Mouse (Mus musculus) hindbrain, postnatal 0 days (tissue): ENCODE data around the gene Spats1. TPM values are rescaled to one million over a fixed set of nuclear protein-coding genes. Genes with fewer than 3 reads are reported as not detected.

ENCODE experiments used
- ATAC-seq: fragments of 200-750 bp; cut with Nextera tagmentation; 2 replicates; pipeline ENCODE4 v1.8.0; 2017; ENCODE audit warnings: mild to moderate bottlenecking, moderate TSS enrichment, moderate library complexity
- DNase-seq: peaks from one replicate; pipeline ENCODE4 v3.0.0-alpha.2; 2015; ENCODE audit warnings: low spot score
- H3K27ac ChIP-seq: fragments of 300-500 bp; sonication (generic); 2 replicates; pipeline ENCODE4 v1.5.1; 2014; ENCODE audit warnings: mild to moderate bottlenecking
- H3K27me3 ChIP-seq: fragments of 300-500 bp; sonication (generic); 2 replicates; pipeline ENCODE4 v1.6.1; 2014; ENCODE audit warnings: low read length, mixed read lengths; ENCODE audit not compliant: insufficient read depth
- H3K36me3 ChIP-seq: fragments of 300-500 bp; sonication (generic); 2 replicates; pipeline ENCODE4 v1.6.1; 2014; ENCODE audit warnings: low read length, mixed read lengths; ENCODE audit not compliant: insufficient read depth
- H3K4me1 ChIP-seq: fragments of 300-500 bp; sonication (generic); 2 replicates; pipeline ENCODE4 v1.6.1; 2014; ENCODE audit warnings: antibody characterized with exemption, low read length, mixed read lengths; ENCODE audit not compliant: insufficient read depth
- H3K4me2 ChIP-seq: fragments of 300-500 bp; sonication (generic); 2 replicates; pipeline ENCODE4 v1.6.1; 2014; ENCODE audit warnings: low read depth, mild to moderate bottlenecking, low read length, moderate library complexity, mixed read lengths
- H3K4me3 ChIP-seq: fragments of 300-500 bp; sonication (generic); 2 replicates; pipeline ENCODE4 v1.5.1; 2014; ENCODE audit warnings: low read length
- H3K9ac ChIP-seq: fragments of 300-500 bp; sonication (generic); replicated peaks from 2 replicates; pipeline ENCODE4 v1.6.1; 2014; ENCODE audit warnings: mild to moderate bottlenecking, low read length, moderate library complexity, mixed read lengths
- H3K9me3 ChIP-seq: fragments of 300-500 bp; sonication (generic); 2 replicates; pipeline ENCODE4 v1.6.1; 2016; ENCODE audit warnings: low read length, mixed read lengths
- CTCF ChIP-seq: IDR thresholded peaks from 2 replicates; pipeline ENCODE4 v1.5.1; 2016; ENCODE audit warnings: antibody characterized with exemption, control low read depth, low read depth
- WGBS: fragments of 180-500 bp; shearing (Covaris S2); extraction: QIAGEN DNeasy Blood & Tissue Kit; methylation state at CpG from one replicate; pipeline ENCODE4 v1.1.7; 2014; 5-methylcytosine and 5-hydroxymethylcytosine counted together
- polyA plus RNA-seq: library from polyadenylated mRNA; unstranded; fragments of >200 nt; fragmentation: Nextera tagmentation; extraction: Ambion mirVana; gene quantifications from 2 replicates; pipeline ENCODE4 v1.2.1, GENCODE M21; 2015
- total RNA-seq: library from RNA; depleted of rRNA; stranded (reverse); fragments of >200 nt; gene quantifications from 2 replicates; pipeline ENCODE4 v1.2.3, GENCODE M21; 2014

Gene Spats1
- total and polyA plus RNA-seq, 2 experiments from 2014 or later: 3.5 to 4.2 TPM

DNA sequence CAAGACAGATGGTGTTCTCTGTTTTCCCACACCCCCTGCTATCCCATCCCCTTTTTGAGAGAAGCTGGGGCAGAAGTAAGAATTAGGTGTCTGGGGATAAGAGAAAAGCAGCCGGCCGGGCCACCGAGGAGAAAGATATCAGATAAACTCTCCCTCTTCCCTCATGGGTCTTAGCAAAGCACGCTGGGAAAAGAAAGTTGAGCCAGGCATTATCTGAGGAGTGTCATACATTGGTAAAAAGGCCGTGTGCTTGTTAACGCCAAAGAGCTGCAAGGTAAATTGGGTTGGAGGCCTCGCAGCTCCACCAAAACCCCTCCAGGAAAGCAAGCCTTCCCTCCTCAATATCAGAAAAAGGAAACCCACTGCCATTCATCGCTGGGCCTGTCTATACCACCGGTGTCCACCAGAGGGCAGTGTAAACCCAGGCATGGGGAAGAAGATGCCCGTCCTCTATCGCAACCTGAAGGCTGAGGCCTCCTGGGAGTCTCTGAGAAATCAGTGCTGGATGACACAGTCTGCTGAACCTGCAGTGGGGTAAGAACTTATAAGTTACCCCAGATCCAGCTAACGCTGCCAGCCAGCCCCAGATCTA, 3.1 kb upstream of the Spats1 start:
- no peak overlapping the region for H3K4me2 ChIP-seq
- H3K4me1 ChIP-seq: peaks cover 6% of the 10 kb centered on the region; the same call in 1 of the 2 replicates
- no peak overlapping the region for H3K4me3 ChIP-seq
- H3K27ac ChIP-seq: no peak overlapping the region
- H3K9ac ChIP-seq: no peak overlapping the region
- H3K9me3 ChIP-seq: 0 out of 2 replicates have a peak, but pooled peaks cover 2% of the 10 kb centered on the region
- peak; percentile 90 for DNase-seq
- WGBS: 21% methylated on average over 12 of the region's 12 CpGs
- H3K27me3 ChIP-seq: no peaks in the 10 kb centered on the region
- no peak for ATAC-seq
- no peaks in the 10 kb centered on the region for H3K36me3 ChIP-seq
- TF ChIP-seq CTCF: peak; percentile 99

DNA sequence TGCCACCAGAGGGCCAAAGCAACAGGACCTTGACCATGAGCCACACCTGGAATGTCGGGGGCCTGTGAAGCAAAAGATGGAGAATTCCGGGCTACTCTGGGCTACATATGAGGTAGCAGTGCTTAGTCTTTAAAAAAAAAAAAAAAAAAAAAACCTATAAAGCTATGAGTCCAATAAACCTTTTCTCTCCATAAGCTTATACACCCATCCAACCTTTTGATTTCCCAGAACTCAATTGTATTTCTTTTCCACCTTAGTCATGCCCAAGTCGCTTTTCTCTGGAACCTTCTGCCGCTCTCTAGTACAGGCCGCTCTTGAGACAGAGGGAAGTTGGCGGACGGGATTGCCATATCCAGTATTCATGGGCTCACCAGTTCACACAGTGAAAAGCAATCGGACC, 1.1 kb downstream of the Spats1 start:
- Histone ChIP-seq H3K36me3 (no peaks in the 10 kb centered on the region), H3K9ac (peak overlapping the region; percentile 50; the same call in 1 of the 2 replicates), H3K27ac (peak overlapping the region; percentile 85), H3K9me3 (no peaks in the 10 kb centered on the region), H3K4me2 (peak overlapping the region; percentile 66), H3K27me3 (no peaks in the 10 kb centered on the region), H3K4me1 (peaks cover 6% of the 10 kb centered on the region; the same call in 1 of the 2 replicates), H3K4me3 (peak overlapping the region; percentile 37)
- ATAC-seq (peak; percentile 49), DNase-seq (no peak)
- TF ChIP-seq CTCF: 0 out of 2 replicates have a peak, but pooled peaks have one; percentile 11
- 61% methylated on average over 8 of the region's 8 CpGs for WGBS

DNA sequence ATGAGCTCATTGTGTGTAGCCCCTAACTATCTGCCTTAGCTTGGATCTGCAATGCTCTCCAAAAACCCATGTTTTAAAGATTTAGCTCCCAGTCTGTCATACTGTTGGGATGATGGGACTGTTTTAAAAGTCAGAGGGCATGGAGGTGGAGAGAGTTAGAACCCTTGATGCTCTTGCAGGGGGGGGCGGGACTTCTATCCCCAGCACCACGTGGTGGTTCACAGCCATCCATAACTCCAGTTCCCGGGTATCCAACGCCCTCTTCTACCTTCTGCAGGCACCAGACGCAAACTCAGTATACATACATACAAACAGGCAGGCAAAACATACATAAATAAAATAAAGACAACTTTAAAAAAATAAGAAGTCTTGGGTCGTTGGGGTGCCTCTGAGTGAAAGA, 1.5 kb downstream of the Spats1 start:
- TF ChIP-seq CTCF: no peak
- Histone ChIP-seq H3K36me3 (no peaks in the 10 kb centered on the region), H3K4me1 (peaks cover 6% of the 10 kb centered on the region; the same call in 1 of the 2 replicates), H3K9ac (no peak overlapping the region), H3K9me3 (no peaks in the 10 kb centered on the region), H3K27ac (no peak overlapping the region), H3K27me3 (no peaks in the 10 kb centered on the region), H3K4me3 (no peak overlapping the region), H3K4me2 (0 out of 2 replicates have a peak overlapping the region, but pooled peaks have one; percentile 66)
- 84% methylated on average over 6 of the region's 6 CpGs for WGBS
- no peak for DNase-seq
- ATAC-seq: no peak

DNA sequence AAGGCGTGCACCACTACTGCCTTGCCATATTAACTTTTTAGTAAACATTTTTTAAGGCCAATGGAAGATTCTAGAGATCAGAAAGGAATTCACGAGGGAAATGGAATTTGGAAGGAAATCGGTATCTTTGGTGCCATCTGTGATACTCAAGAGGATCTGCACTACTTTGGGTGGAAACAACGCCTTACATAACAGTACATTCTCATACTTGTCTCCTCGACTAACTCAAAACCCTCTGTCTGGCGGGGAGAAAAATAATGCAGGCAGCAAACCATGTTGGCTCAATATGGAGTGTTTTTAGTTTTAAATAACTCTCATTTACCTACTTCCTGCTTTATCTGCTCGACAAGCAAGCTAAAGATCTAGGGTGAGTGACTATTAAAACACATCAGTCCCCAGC, 4.5 kb downstream of the Spats1 start:
- no peak for TF ChIP-seq CTCF
- H3K27me3 ChIP-seq: no peaks in the 10 kb centered on the region
- no peak overlapping the region for H3K4me2 ChIP-seq
- no peak for DNase-seq
- peaks cover 6% of the 10 kb centered on the region; the same call in 1 of the 2 replicates for H3K4me1 ChIP-seq
- no peak overlapping the region for H3K9ac ChIP-seq
- no peak overlapping the region for H3K27ac ChIP-seq
- no peaks in the 10 kb centered on the region for H3K36me3 ChIP-seq
- no peak overlapping the region for H3K4me3 ChIP-seq
- 88% methylated on average over 7 of the region's 7 CpGs for WGBS
- no peak for ATAC-seq
- no peaks in the 10 kb centered on the region for H3K9me3 ChIP-seq

DNA sequence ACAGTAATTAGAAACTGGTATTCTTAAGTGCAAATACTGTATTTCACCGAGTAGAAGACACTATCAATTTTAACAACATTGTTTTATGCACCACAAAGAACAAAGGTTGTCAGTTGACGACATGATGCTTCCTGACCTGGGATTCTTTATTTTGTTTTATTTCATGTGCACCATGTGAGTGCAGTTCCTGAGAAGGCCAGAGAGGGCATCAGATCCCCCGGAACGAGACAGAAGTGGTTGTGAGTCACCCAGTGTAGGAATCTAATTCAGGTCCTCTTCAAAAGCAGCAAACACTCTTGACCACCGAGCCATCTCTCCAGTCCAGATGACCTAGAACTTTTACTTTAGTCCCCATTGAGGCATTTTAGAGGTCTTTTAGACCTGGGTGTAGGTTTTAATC, 6.9 kb downstream of the Spats1 start:
- no peak for DNase-seq
- ATAC-seq: no peak
- no peak overlapping the region for H3K9ac ChIP-seq
- no peak for TF ChIP-seq CTCF
- H3K4me3 ChIP-seq: no peak overlapping the region
- H3K4me1 ChIP-seq: no peaks in the 10 kb centered on the region
- H3K36me3 ChIP-seq: no peaks in the 10 kb centered on the region
- H3K9me3 ChIP-seq: no peaks in the 10 kb centered on the region
- no peaks in the 10 kb centered on the region for H3K27me3 ChIP-seq
- H3K4me2 ChIP-seq: no peak overlapping the region
- 86% methylated on average over 5 of the region's 5 CpGs for WGBS
- no peak overlapping the region for H3K27ac ChIP-seq

DNA sequence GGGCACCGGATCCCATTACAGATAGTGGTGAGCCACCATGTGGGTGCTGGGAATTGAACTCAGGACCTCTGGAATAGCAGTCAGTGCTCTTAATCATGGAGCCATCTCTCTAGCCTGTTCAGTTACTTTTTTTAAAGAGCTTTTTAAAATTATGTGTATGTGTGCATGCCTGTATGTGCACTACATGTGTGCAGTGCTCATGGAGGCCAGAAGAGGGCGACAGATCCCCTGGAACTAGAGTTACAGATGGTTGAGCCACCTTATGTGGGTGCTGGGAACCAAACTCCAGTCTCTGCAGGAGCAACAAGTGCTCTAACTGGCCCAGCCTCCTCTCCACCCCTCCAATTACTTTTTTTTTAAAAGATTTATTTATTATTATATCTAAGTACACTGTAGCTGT, 8.5 kb downstream of the Spats1 start:
- Histone ChIP-seq H3K27me3 (no peaks in the 10 kb centered on the region), H3K9me3 (no peaks in the 10 kb centered on the region), H3K4me2 (no peak overlapping the region), H3K4me3 (no peak overlapping the region), H3K36me3 (no peaks in the 10 kb centered on the region), H3K4me1 (no peaks in the 10 kb centered on the region), H3K27ac (no peak overlapping the region), H3K9ac (no peak overlapping the region)
- no peak for ATAC-seq
- peak; percentile 19 for TF ChIP-seq CTCF
- WGBS: 55% methylated on average over 2 of the region's 2 CpGs
- DNase-seq: no peak

DNA sequence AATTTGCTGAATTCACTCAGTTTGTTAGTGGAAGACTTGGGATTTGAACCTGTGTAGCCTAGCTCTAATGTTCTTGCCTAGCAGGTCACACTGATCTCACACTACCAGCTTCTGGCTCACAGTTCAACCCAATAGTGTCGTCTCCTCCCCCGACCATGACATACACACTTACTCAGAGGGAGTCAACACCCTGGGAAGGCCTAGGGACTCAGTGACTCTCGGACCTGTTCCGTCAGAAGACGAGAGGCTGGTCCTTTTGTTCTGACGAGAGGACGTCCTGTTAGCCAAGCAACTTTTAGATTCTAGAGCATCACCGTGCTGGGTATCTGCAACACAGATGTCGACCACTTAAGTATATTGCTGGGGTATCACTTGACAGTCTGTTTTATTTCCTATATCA, 11.0 kb downstream of the Spats1 start:
- no peaks in the 10 kb centered on the region for H3K4me1 ChIP-seq
- TF ChIP-seq CTCF: no peak

More for the DNA sequence above, 11.0 kb downstream of the Spats1 start:
- Histone ChIP-seq H3K9ac (no peak overlapping the region), H3K4me3 (no peak overlapping the region), H3K4me2 (no peak overlapping the region), H3K27me3 (no peaks in the 10 kb centered on the region), H3K9me3 (no peaks in the 10 kb centered on the region), H3K36me3 (no peaks in the 10 kb centered on the region), H3K27ac (no peak overlapping the region)
- DNase-seq (no peak), ATAC-seq (no peak)
- 84% methylated on average over 9 of the region's 9 CpGs for WGBS
